ENCODE assay signal across 16 mouse cellular contexts in the genomic region with DNA sequence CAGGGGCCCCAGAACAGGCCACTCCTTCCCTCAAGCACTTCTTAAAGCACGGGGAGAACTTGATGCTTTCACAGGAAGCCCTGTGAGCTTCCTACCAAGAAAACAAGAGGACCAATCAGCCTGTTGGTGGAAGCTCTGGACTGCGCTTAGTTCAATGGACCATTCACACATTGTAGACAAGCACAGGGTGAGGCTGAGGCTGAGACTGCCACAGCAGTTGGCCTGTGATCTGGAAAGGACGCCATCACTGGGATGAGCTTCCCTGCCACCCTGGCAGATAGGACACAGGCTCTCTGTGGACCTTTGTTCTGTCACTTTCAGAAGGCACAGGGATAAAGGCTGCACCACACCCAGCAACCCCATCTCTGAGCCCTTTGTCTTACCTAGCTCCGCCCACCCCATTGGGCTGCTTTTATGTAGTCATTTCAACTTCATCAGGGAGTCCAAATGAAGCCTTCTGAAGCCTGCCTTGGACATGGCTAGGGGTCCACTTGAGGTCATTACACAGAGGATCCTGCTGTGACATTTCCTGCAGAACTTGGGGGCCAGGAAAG. TPM values are rescaled to one million over a fixed set of nuclear protein-coding genes. Genes with fewer than 3 reads are reported as not detected.
A peak's percentile ranks its signal among the peaks of the same experiment; 100 is the strongest.
DNase-seq lines count a peak whose midpoint lies in the region; ATAC-seq lines count a peak whose summit lies in the region.
"Had no signal": no experiment of that assay in that cellular context is flagged by ENCODE, and none has a peak within 500 bp of the region (broad histone marks: within the 10 kb centered on the region; RNA-seq: fewer than 3 reads in every experiment).

No protein-coding gene starts in this region.

- no peaks in the 10 kb centered on the region for H3K9me3 ChIP-seq in forebrain, embryonic 10.5 days
- no peaks in the 10 kb centered on the region for H3K9me3 ChIP-seq in forebrain, embryonic 16.5 days (ENCODE audit: control insufficient read depth, low read length)
- H3K9me3 ChIP-seq in hindbrain, embryonic 11.5 days (ENCODE audit: control insufficient read depth, low read length), result no peaks in the 10 kb centered on the region
- no peaks in the 10 kb centered on the region for H3K9me3 ChIP-seq in hindbrain, embryonic 14.5 days (ENCODE audit: control insufficient read depth, low read length)
- no peaks in the 10 kb centered on the region for H3K9me3 ChIP-seq in embryonic facial prominence, embryonic 10.5 days
- no peaks in the 10 kb centered on the region for H3K9me3 ChIP-seq in limb, embryonic 12.5 days
- H3K9me3 ChIP-seq: liver, embryonic 15.5 days had no signal

- WGBS in forebrain, embryonic 10.5 days, result 44% methylated on average over 4 of the region's 4 CpGs
- WGBS in forebrain, embryonic 16.5 days, result 44% methylated on average over 4 of the region's 4 CpGs
- WGBS in hindbrain, embryonic 11.5 days, result 43% methylated on average over 4 of the region's 4 CpGs
- WGBS in hindbrain, embryonic 14.5 days, result 39% methylated on average over 4 of the region's 4 CpGs
- WGBS in embryonic facial prominence, embryonic 10.5 days, result 51% methylated on average over 4 of the region's 4 CpGs
- 34% methylated on average over 4 of the region's 4 CpGs for WGBS in limb, embryonic 12.5 days

- 0 out of 2 replicates have a peak overlapping the region, but pooled peaks have one; percentile 45 for H3K27ac ChIP-seq in forebrain, embryonic 10.5 days
- no peak overlapping the region for H3K27ac ChIP-seq in forebrain, embryonic 16.5 days (ENCODE audit: low read length)
- H3K27ac ChIP-seq in hindbrain, embryonic 11.5 days (ENCODE audit: low read depth, low read length), result no peak overlapping the region
- no peak overlapping the region for H3K27ac ChIP-seq in hindbrain, embryonic 14.5 days
- peak overlapping the region; percentile 35; the same call in 1 of the 2 replicates for H3K27ac ChIP-seq in embryonic facial prominence, embryonic 10.5 days (replicated peaks)
- peak overlapping the region; percentile 20; the same call in 1 of the 2 replicates for H3K27ac ChIP-seq in limb, embryonic 12.5 days
- H3K27ac ChIP-seq: liver, embryonic 15.5 days; stomach, postnatal 0 days had no signal

- peaks cover 5% of the 10 kb centered on the region; the same call in 1 of the 2 replicates for H3K27me3 ChIP-seq in forebrain, embryonic 10.5 days (ENCODE audit: poor library complexity, severe bottlenecking)
- no peaks in the 10 kb centered on the region for H3K27me3 ChIP-seq in forebrain, embryonic 16.5 days (replicated peaks; ENCODE audit: control insufficient read depth, insufficient read depth, low read length)
- H3K27me3 ChIP-seq in hindbrain, embryonic 11.5 days (ENCODE audit: control insufficient read depth, insufficient read depth, low read length), result no peaks in the 10 kb centered on the region
- H3K27me3 ChIP-seq in hindbrain, embryonic 14.5 days (ENCODE audit: control insufficient read depth, insufficient read depth, low read length), result no peaks in the 10 kb centered on the region
- H3K27me3 ChIP-seq in embryonic facial prominence, embryonic 10.5 days (replicated peaks; ENCODE audit: low read depth, poor library complexity, severe bottlenecking), result peaks cover 5% of the 10 kb centered on the region; the same call in 1 of the 2 replicates
- peaks cover 6% of the 10 kb centered on the region; the same call in 1 of the 2 replicates for H3K27me3 ChIP-seq in limb, embryonic 12.5 days
- H3K27me3 ChIP-seq: liver, embryonic 15.5 days had no signal

- no peaks in the 10 kb centered on the region for H3K36me3 ChIP-seq in forebrain, embryonic 10.5 days (replicated peaks)
- H3K36me3 ChIP-seq in forebrain, embryonic 16.5 days (ENCODE audit: control insufficient read depth, insufficient read depth), result no peaks in the 10 kb centered on the region
- H3K36me3 ChIP-seq in hindbrain, embryonic 11.5 days (ENCODE audit: control insufficient read depth, insufficient read depth, low read length), result no peaks in the 10 kb centered on the region
- no peaks in the 10 kb centered on the region for H3K36me3 ChIP-seq in hindbrain, embryonic 14.5 days (replicated peaks; ENCODE audit: control insufficient read depth, insufficient read depth)
- no peaks in the 10 kb centered on the region for H3K36me3 ChIP-seq in embryonic facial prominence, embryonic 10.5 days (replicated peaks)
- no peaks in the 10 kb centered on the region for H3K36me3 ChIP-seq in limb, embryonic 12.5 days
- H3K36me3 ChIP-seq: liver, embryonic 15.5 days had no signal

- H3K4me1 ChIP-seq in forebrain, embryonic 10.5 days, result peaks cover 14% of the 10 kb centered on the region
- H3K4me1 ChIP-seq in forebrain, embryonic 16.5 days (replicated peaks; ENCODE audit: control insufficient read depth, insufficient read depth, low read length), result 0 out of 2 replicates have a peak, but pooled peaks cover 2% of the 10 kb centered on the region
- no peaks in the 10 kb centered on the region for H3K4me1 ChIP-seq in hindbrain, embryonic 11.5 days (replicated peaks; ENCODE audit: control insufficient read depth, insufficient read depth, low read length)
- no peaks in the 10 kb centered on the region for H3K4me1 ChIP-seq in hindbrain, embryonic 14.5 days (replicated peaks; ENCODE audit: control insufficient read depth, insufficient read depth, low read length)
- peaks cover 13% of the 10 kb centered on the region for H3K4me1 ChIP-seq in embryonic facial prominence, embryonic 10.5 days
- peaks cover 19% of the 10 kb centered on the region for H3K4me1 ChIP-seq in limb, embryonic 12.5 days (replicated peaks)
- H3K4me1 ChIP-seq: liver, embryonic 15.5 days had no signal

- no peak overlapping the region for H3K9ac ChIP-seq in forebrain, embryonic 16.5 days (replicated peaks; ENCODE audit: low read depth, low read length)
- H3K9ac ChIP-seq in hindbrain, embryonic 11.5 days (ENCODE audit: low read depth, low read length), result no peak overlapping the region
- H3K9ac ChIP-seq in hindbrain, embryonic 14.5 days, result no peak overlapping the region
- H3K9ac ChIP-seq in limb, embryonic 12.5 days (replicated peaks), result no peak overlapping the region
- H3K9ac ChIP-seq: liver, embryonic 15.5 days had no signal

- no peak overlapping the region for H3K4me3 ChIP-seq in forebrain, embryonic 10.5 days
- no peak overlapping the region for H3K4me3 ChIP-seq in forebrain, embryonic 16.5 days (replicated peaks; ENCODE audit: low read length)
- H3K4me3 ChIP-seq in hindbrain, embryonic 11.5 days (ENCODE audit: low read depth, low read length), result no peak overlapping the region
- no peak overlapping the region for H3K4me3 ChIP-seq in hindbrain, embryonic 14.5 days (replicated peaks; ENCODE audit: low read length)
- no peak overlapping the region for H3K4me3 ChIP-seq in embryonic facial prominence, embryonic 10.5 days
- peak overlapping the region; percentile 8; the same call in 1 of the 2 replicates for H3K4me3 ChIP-seq in limb, embryonic 12.5 days (replicated peaks)
- H3K4me3 ChIP-seq: liver, embryonic 15.5 days had no signal

- DNase-seq in forebrain, embryonic 10.5 days (ENCODE audit: extremely low spot score, low spot score), result no peak
- peak; percentile 33 for DNase-seq in hindbrain, embryonic 11.5 days (ENCODE audit: low spot score)
- DNase-seq in hindbrain, embryonic 14.5 days (ENCODE audit: low spot score), result no peak
- DNase-seq in embryonic facial prominence, embryonic 10.5 days (ENCODE audit: low spot score), result no peak
- no peak for DNase-seq in cerebellum, postnatal 36 days
- DNase-seq in right cerebral cortex, postnatal 14 days, result no peak
- DNase-seq: adrenal gland, postnatal 10 days; cerebellum, postnatal 10 days; heart, postnatal 36 days; kidney, adult 8-10 months; lung, postnatal 36 days had no signal

- ATAC-seq in forebrain, embryonic 16.5 days, result no peak
- ATAC-seq in hindbrain, embryonic 11.5 days (ENCODE audit: low FRiP score), result peak; percentile 57; the same call in 1 of the 2 replicates
- no peak for ATAC-seq in hindbrain, embryonic 14.5 days (ENCODE audit: low FRiP score)
- no peak for ATAC-seq in limb, embryonic 12.5 days (ENCODE audit: insufficient number of reproducible peaks, insufficient read depth, low FRiP score, low TSS enrichment, low read depth)
- ATAC-seq: midbrain, embryonic 16.5 days had no signal

- no peak overlapping the region for H3K4me2 ChIP-seq in forebrain, embryonic 16.5 days (ENCODE audit: low read length)
- no peak overlapping the region for H3K4me2 ChIP-seq in hindbrain, embryonic 11.5 days (replicated peaks; ENCODE audit: low read depth, low read length)
- H3K4me2 ChIP-seq in hindbrain, embryonic 14.5 days (replicated peaks), result no peak overlapping the region
- H3K4me2 ChIP-seq in limb, embryonic 12.5 days, result peak overlapping the region; percentile 36
- H3K4me2 ChIP-seq: liver, embryonic 15.5 days had no signal

RNA-seq across cellular contexts. Expression of a gene that starts 13.0 kb away (rescaled TPM):
- polyA plus RNA-seq in forebrain, embryonic 10.5 days (2016; fragmentation: Nextera tagmentation; extraction: Ambion mirVana), result 1.3 and 1.6 TPM in 2 replicates
- 7.0 TPM in 2 replicates for polyA plus RNA-seq in forebrain, embryonic 16.5 days (2015; fragmentation: Nextera tagmentation; extraction: Ambion mirVana)
- 1.6 and 3.0 TPM in 2 replicates for polyA plus RNA-seq in hindbrain, embryonic 11.5 days (2014; fragmentation: Nextera tagmentation; extraction: Ambion mirVana)
- polyA plus RNA-seq in hindbrain, embryonic 14.5 days (2014; fragmentation: Nextera tagmentation; extraction: Ambion mirVana), result 8.6 and 9.6 TPM in 2 replicates
- polyA plus RNA-seq in embryonic facial prominence, embryonic 10.5 days (2016; fragmentation: Nextera tagmentation; extraction: Ambion mirVana), result 0.69 and 1.5 TPM in 2 replicates
- 2.0 and 2.4 TPM in 2 replicates for polyA plus RNA-seq in limb, embryonic 12.5 days (2016; fragmentation: Nextera tagmentation; extraction: Ambion mirVana)

RNA-seq across cellular contexts. Expression of a gene that starts 44.1 kb away (rescaled TPM):
- 87.0 and 92.8 TPM in 2 replicates for polyA plus RNA-seq in forebrain, embryonic 10.5 days (2016; fragmentation: Nextera tagmentation; extraction: Ambion mirVana)
- 20.1 and 21.6 TPM in 2 replicates for polyA plus RNA-seq in forebrain, embryonic 16.5 days (2015; fragmentation: Nextera tagmentation; extraction: Ambion mirVana)
- polyA plus RNA-seq in hindbrain, embryonic 11.5 days (2014; fragmentation: Nextera tagmentation; extraction: Ambion mirVana), result 60.4 and 63.6 TPM in 2 replicates
- polyA plus RNA-seq in hindbrain, embryonic 14.5 days (2014; fragmentation: Nextera tagmentation; extraction: Ambion mirVana), result 26.6 and 27.6 TPM in 2 replicates
- 97.1 and 101 TPM in 2 replicates for polyA plus RNA-seq in embryonic facial prominence, embryonic 10.5 days (2016; fragmentation: Nextera tagmentation; extraction: Ambion mirVana)
- 98.2 and 102 TPM in 2 replicates for polyA plus RNA-seq in limb, embryonic 12.5 days (2016; fragmentation: Nextera tagmentation; extraction: Ambion mirVana)

Comparison
In these comparisons a context has a peak if more than half of its experiments do, and no peak if none do; other contexts are left out.
1. H3K27ac ChIP-seq: peak in forebrain, embryonic 10.5 days (single experiment), embryonic facial prominence, embryonic 10.5 days (single experiment) and limb, embryonic 12.5 days (single experiment); none in forebrain, embryonic 16.5 days (single experiment), hindbrain, embryonic 11.5 days (single experiment) and hindbrain, embryonic 14.5 days (single experiment).